Mouse (Mus musculus): ENCODE data around the gene Mcu. TPM values are rescaled to one million over a fixed set of nuclear protein-coding genes. Genes with fewer than 3 reads are reported as not detected.
A peak's percentile ranks its signal among the peaks of the same experiment; 100 is the strongest.

Mcu gene
- polyA plus RNA-seq, 1 experiment from 2014 or later = 57.2 TPM

DNA sequence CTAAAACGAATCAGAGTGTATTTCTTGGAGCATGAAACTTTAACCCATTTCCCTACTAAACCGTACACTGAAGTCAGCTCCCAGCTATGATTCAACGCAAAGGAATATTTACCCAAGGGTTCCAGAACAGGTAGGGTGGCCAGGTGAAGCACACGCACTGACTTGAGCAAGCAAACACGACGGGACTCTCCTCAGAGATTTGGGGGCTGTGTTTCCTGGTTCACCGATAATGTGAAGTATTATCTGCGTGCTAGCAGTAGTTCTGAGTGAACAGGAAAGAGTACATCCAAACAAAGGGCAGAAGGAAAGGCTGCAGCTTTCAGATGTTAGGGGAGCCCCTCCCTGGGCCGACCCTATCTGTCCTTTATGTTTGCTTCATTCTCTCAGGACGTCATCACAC lies 4.9 kb upstream of the Mcu start:
- Histone ChIP-seq H3K9ac (ENCODE audit: low read length) (no peak overlapping the region), H3K9me3 (ENCODE audit: control insufficient read depth, low read length) (no peaks in the 10 kb centered on the region), H3K4me3 (ENCODE audit: low read depth, low read length) (no peak overlapping the region), H3K4me2 (replicated peaks; ENCODE audit: low read depth) (no peak overlapping the region), H3K4me1 (replicated peaks; ENCODE audit: control insufficient read depth, insufficient read depth) (no peaks in the 10 kb centered on the region), H3K27ac (replicated peaks) (peak overlapping the region; percentile 37; the same call in 1 of the 2 replicates), H3K27me3 (ENCODE audit: control insufficient read depth, insufficient read depth, low read length) (no peaks in the 10 kb centered on the region), H3K36me3 (ENCODE audit: control insufficient read depth, insufficient read depth, low read length) (no peaks in the 10 kb centered on the region)
- DNase-seq (ENCODE audit: low spot score) = peak; percentile 70
- 36% methylated on average over 10 of the region's 10 CpGs for WGBS
- ATAC-seq (ENCODE audit: low FRiP score, low TSS enrichment) = peak; percentile 78
- TF ChIP-seq EP300 (optimal IDR thresholded peaks at IDR 0.05) (no peak), CTCF (IDR thresholded peaks at IDR 0.05; ENCODE audit: low read depth) (no peak)

DNA sequence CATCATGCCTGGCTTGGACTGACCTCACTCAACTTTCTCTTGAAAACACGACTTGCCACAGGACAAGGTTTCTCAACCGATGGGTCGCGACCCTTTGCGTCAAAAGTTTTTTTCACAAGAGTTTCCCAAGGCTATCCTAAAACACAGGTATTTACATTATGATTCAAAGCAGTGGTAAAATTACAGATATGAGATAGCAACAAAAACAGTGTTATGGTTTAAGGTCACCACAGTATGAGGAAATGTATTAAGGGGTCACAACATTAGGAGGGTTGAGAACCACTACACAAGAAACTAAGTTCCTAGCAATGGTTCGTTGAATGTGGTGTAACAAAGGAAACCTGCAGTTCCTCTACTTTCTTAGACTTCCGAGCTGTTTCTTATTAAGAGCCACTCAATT lies 1.3 kb upstream of the Mcu start:
- H3K4me1 ChIP-seq (replicated peaks; ENCODE audit: control insufficient read depth, insufficient read depth) = no peaks in the 10 kb centered on the region; the same call in 1 of the 2 replicates
- no peak overlapping the region for H3K27ac ChIP-seq (replicated peaks)
- no peak overlapping the region for H3K4me2 ChIP-seq (replicated peaks; ENCODE audit: low read depth)
- 91% methylated on average over 7 of the region's 7 CpGs for WGBS
- H3K36me3 ChIP-seq (ENCODE audit: control insufficient read depth, insufficient read depth, low read length) = no peaks in the 10 kb centered on the region
- no peak overlapping the region for H3K9ac ChIP-seq (ENCODE audit: low read length)
- no peak for TF ChIP-seq EP300 (optimal IDR thresholded peaks at IDR 0.05)
- TF ChIP-seq CTCF (IDR thresholded peaks at IDR 0.05; ENCODE audit: low read depth) = no peak
- ATAC-seq (ENCODE audit: low FRiP score, low TSS enrichment) (no peak), DNase-seq (ENCODE audit: low spot score) (no peak)
- no peaks in the 10 kb centered on the region for H3K27me3 ChIP-seq (ENCODE audit: control insufficient read depth, insufficient read depth, low read length)
- no peak overlapping the region for H3K4me3 ChIP-seq (ENCODE audit: low read depth, low read length)
- H3K9me3 ChIP-seq (ENCODE audit: control insufficient read depth, low read length) = no peaks in the 10 kb centered on the region

- no peaks in the 10 kb centered on the region for H3K27me3 ChIP-seq (ENCODE audit: control insufficient read depth, insufficient read depth, low read length)
- H3K9ac ChIP-seq (ENCODE audit: low read length) = peak within 1 kb of the TSS; percentile 97
- H3K27ac ChIP-seq (replicated peaks) = peak within 1 kb of the TSS; percentile 95
- TF ChIP-seq EP300 (optimal IDR thresholded peaks at IDR 0.05) = no peak
- TF ChIP-seq CTCF (IDR thresholded peaks at IDR 0.05; ENCODE audit: low read depth) = peak; percentile 43
- no peaks in the 10 kb centered on the region for H3K36me3 ChIP-seq (ENCODE audit: control insufficient read depth, insufficient read depth, low read length)
- peak within 1 kb of the TSS; percentile 81 for H3K4me2 ChIP-seq (replicated peaks; ENCODE audit: low read depth)
- DNase-seq (ENCODE audit: low spot score) = peak; percentile 81
- H3K9me3 ChIP-seq (ENCODE audit: control insufficient read depth, low read length) = no peaks in the 10 kb centered on the region
- H3K4me3 ChIP-seq (ENCODE audit: low read depth, low read length) = peak within 1 kb of the TSS; percentile 96
- ATAC-seq (ENCODE audit: low FRiP score, low TSS enrichment) = peak; percentile 87
- H3K4me1 ChIP-seq (replicated peaks; ENCODE audit: control insufficient read depth, insufficient read depth) = no peaks in the 10 kb centered on the region; the same call in 1 of the 2 replicates
- under 1% methylated on average over 34 of the region's 51 CpGs for WGBS
These were observed 441 bp downstream of the Mcu start, which contains the start of gene Gm10322 for GRCm38 (mm10) chr10:59615981-59616520. Gene Gm10322, plus strand, starts transcription at chr10:59616063.

DNA sequence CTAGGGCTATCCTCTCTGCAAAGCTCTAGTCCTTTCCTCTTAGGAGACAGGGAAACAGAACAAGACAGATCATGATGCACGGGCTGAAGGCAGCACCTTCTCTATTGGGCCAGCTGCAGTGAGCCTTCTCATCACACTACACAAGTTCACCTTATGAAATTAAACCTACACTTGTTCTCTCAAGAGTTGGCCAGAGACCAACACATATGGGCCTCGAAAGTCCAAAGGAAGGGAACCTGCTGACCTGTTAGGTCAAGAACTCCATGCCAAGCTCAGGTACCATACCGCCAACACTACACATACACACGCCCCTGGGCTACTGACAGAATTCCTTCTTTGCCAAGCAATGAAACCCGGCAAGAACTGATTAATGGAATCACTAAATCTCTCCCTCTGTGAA lies 1.1 kb downstream of the Mcu start:
- DNase-seq (ENCODE audit: low spot score) (no peak), ATAC-seq (ENCODE audit: low FRiP score, low TSS enrichment) (no peak)
- H3K9ac ChIP-seq (ENCODE audit: low read length) = peak overlapping the region; percentile 97
- TF ChIP-seq EP300 (optimal IDR thresholded peaks at IDR 0.05) = no peak
- no peak for TF ChIP-seq CTCF (IDR thresholded peaks at IDR 0.05; ENCODE audit: low read depth)
- 18% methylated on average over 5 of the region's 5 CpGs for WGBS
- H3K4me2 ChIP-seq (replicated peaks; ENCODE audit: low read depth) = peak overlapping the region; percentile 81
- peak overlapping the region; percentile 95; the same call in 1 of the 2 replicates for H3K27ac ChIP-seq (replicated peaks)
- no peaks in the 10 kb centered on the region for H3K27me3 ChIP-seq (ENCODE audit: control insufficient read depth, insufficient read depth, low read length)
- no peaks in the 10 kb centered on the region for H3K36me3 ChIP-seq (ENCODE audit: control insufficient read depth, insufficient read depth, low read length)
- no peaks in the 10 kb centered on the region; the same call in 1 of the 2 replicates for H3K4me1 ChIP-seq (replicated peaks; ENCODE audit: control insufficient read depth, insufficient read depth)
- H3K9me3 ChIP-seq (ENCODE audit: control insufficient read depth, low read length) = no peaks in the 10 kb centered on the region
- peak overlapping the region; percentile 96 for H3K4me3 ChIP-seq (ENCODE audit: low read depth, low read length)

DNA sequence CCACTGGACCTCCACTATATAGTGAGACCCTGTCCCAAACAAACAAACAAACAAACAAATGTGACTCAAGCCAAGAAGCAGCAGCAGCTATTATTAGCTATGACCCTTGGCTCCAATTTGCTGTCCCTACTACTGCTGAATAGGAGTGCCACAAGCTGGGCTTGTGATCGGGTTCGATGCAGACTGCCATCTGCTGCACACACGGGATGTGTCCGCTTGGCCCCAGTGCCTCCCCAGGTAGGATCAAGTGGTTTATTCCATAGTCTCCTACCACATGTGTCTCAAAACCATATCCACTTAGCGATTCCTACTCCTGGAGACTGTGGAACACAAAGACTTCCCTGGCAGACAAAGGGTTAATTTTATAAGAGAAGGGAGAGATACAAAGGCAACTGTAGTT lies 2.4 kb downstream of the Mcu start:
- no peaks in the 10 kb centered on the region; the same call in 1 of the 2 replicates for H3K4me1 ChIP-seq (replicated peaks; ENCODE audit: control insufficient read depth, insufficient read depth)
- no peaks in the 10 kb centered on the region for H3K27me3 ChIP-seq (ENCODE audit: control insufficient read depth, insufficient read depth, low read length)
- peak overlapping the region; percentile 14; the same call in 1 of the 2 replicates for H3K4me2 ChIP-seq (replicated peaks; ENCODE audit: low read depth)
- no peak overlapping the region for H3K9ac ChIP-seq (ENCODE audit: low read length)
- no peak for ATAC-seq (ENCODE audit: low FRiP score, low TSS enrichment)
- WGBS = 87% methylated on average over 5 of the region's 5 CpGs
- no peak for DNase-seq (ENCODE audit: low spot score)
- TF ChIP-seq CTCF (IDR thresholded peaks at IDR 0.05; ENCODE audit: low read depth) (no peak), EP300 (optimal IDR thresholded peaks at IDR 0.05) (no peak)
- H3K9me3 ChIP-seq (ENCODE audit: control insufficient read depth, low read length) = no peaks in the 10 kb centered on the region
- H3K4me3 ChIP-seq (ENCODE audit: low read depth, low read length) = no peak overlapping the region
- H3K27ac ChIP-seq (replicated peaks) = no peak overlapping the region
- H3K36me3 ChIP-seq (ENCODE audit: control insufficient read depth, insufficient read depth, low read length) = no peaks in the 10 kb centered on the region

GRCm38 (mm10) chr10:59613276-59613675 lies 3.2 kb downstream of the Mcu start:
- 0 out of 2 replicates have a peak overlapping the region, but pooled peaks have one; percentile 9 for H3K27ac ChIP-seq (replicated peaks)
- H3K9me3 ChIP-seq (ENCODE audit: control insufficient read depth, low read length) = no peaks in the 10 kb centered on the region
- DNase-seq (ENCODE audit: low spot score) (no peak), ATAC-seq (ENCODE audit: low FRiP score, low TSS enrichment) (no peak)
- no peak for TF ChIP-seq CTCF (IDR thresholded peaks at IDR 0.05; ENCODE audit: low read depth)
- TF ChIP-seq EP300 (optimal IDR thresholded peaks at IDR 0.05) = no peak
- H3K27me3 ChIP-seq (ENCODE audit: control insufficient read depth, insufficient read depth, low read length) = no peaks in the 10 kb centered on the region
- WGBS = 45% methylated on average over 5 of the region's 5 CpGs
- H3K4me2 ChIP-seq (replicated peaks; ENCODE audit: low read depth) = no peak overlapping the region
- no peak overlapping the region for H3K4me3 ChIP-seq (ENCODE audit: low read depth, low read length)
- no peaks in the 10 kb centered on the region for H3K36me3 ChIP-seq (ENCODE audit: control insufficient read depth, insufficient read depth, low read length)
- no peak overlapping the region for H3K9ac ChIP-seq (ENCODE audit: low read length)
- no peaks in the 10 kb centered on the region; the same call in 1 of the 2 replicates for H3K4me1 ChIP-seq (replicated peaks; ENCODE audit: control insufficient read depth, insufficient read depth)

Data from stomach, postnatal 0 days (tissue).